9 mouse cellular contexts compared by ENCODE assay signal in the genomic region with DNA sequence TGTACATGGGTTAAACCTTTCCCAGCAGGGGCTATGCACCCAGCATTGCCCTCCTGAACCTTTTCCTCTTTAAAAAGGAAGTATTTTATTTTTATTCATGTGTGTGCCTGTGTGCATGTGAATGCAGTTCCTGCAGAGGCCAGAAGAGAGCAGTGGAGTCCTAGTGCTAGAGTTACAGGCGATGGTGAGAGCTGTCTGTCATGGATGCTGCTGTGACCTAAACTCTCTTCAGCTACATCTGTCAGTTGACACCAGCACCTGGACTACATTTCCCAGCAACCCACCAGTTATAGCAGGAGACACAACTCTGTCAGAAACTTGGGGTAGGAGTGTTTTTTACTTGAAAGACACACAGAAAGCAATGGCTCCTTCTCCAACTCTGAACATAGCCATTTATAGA. TPM values are rescaled to one million over a fixed set of nuclear protein-coding genes. Genes with fewer than 3 reads are reported as not detected.
DNase-seq lines count a peak whose midpoint lies in the region; ATAC-seq and TF ChIP-seq lines count a peak whose summit lies in the region.
"Had no signal": no experiment of that assay in that cellular context is flagged by ENCODE, and none has a peak within 500 bp of the region (broad histone marks: within the 10 kb centered on the region; RNA-seq: fewer than 3 reads in every experiment).

No protein-coding gene starts in this region.

- H3K36me3 ChIP-seq in kidney, postnatal 0 days (ENCODE audit: insufficient read depth, low read length): peaks cover 35% of the 10 kb centered on the region
- H3K36me3 ChIP-seq in kidney, embryonic 15.5 days: peaks cover 93% of the 10 kb centered on the region
- peaks cover 76% of the 10 kb centered on the region for H3K36me3 ChIP-seq in E14TG2a.4 (ENCODE audit: insufficient read depth, low read length)
- peaks cover 81% of the 10 kb centered on the region for H3K36me3 ChIP-seq in forebrain, embryonic 13.5 days (ENCODE audit: poor library complexity, severe bottlenecking)

- no peak overlapping the region for H3K4me2 ChIP-seq in kidney, postnatal 0 days (ENCODE audit: low read length)
- no peak overlapping the region for H3K4me2 ChIP-seq in kidney, embryonic 15.5 days
- no peak overlapping the region for H3K4me2 ChIP-seq in forebrain, embryonic 13.5 days
- H3K4me2 ChIP-seq: liver, embryonic 13.5 days had no signal

- TF ChIP-seq CTCF in kidney, postnatal 0 days (IDR thresholded peaks at IDR 0.05; ENCODE audit: low read depth): peak; percentile 64
- peak; percentile 62 for TF ChIP-seq CTCF in E14TG2a.4 (conservative IDR thresholded peaks at IDR 0.05; ENCODE audit: low read length)

- no peak overlapping the region for H3K9ac ChIP-seq in kidney, postnatal 0 days (ENCODE audit: low read depth, low read length)
- no peak overlapping the region for H3K9ac ChIP-seq in kidney, embryonic 15.5 days
- no peak overlapping the region for H3K9ac ChIP-seq in forebrain, embryonic 13.5 days
- H3K9ac ChIP-seq: liver, embryonic 13.5 days had no signal

- 79% methylated on average over 1 of the region's 1 CpGs for WGBS in kidney, postnatal 0 days
- WGBS in kidney, embryonic 15.5 days: 43% methylated on average over 1 of the region's 1 CpGs
- 41% methylated on average over 1 of the region's 1 CpGs for WGBS in forebrain, embryonic 13.5 days

- H3K27ac ChIP-seq in kidney, postnatal 0 days: no peak overlapping the region
- H3K27ac ChIP-seq in kidney, embryonic 15.5 days: no peak overlapping the region
- no peak overlapping the region for H3K27ac ChIP-seq in forebrain, embryonic 13.5 days
- H3K27ac ChIP-seq: liver, embryonic 13.5 days had no signal

- no peak overlapping the region for H3K4me3 ChIP-seq in kidney, postnatal 0 days (replicated peaks; ENCODE audit: low read depth, low read length)
- no peak overlapping the region for H3K4me3 ChIP-seq in kidney, embryonic 15.5 days (replicated peaks)
- H3K4me3 ChIP-seq in E14TG2a.4 (replicated peaks; ENCODE audit: low read length): no peak overlapping the region
- no peak overlapping the region for H3K4me3 ChIP-seq in forebrain, embryonic 13.5 days
- H3K4me3 ChIP-seq: liver, embryonic 13.5 days had no signal

- H3K4me1 ChIP-seq in kidney, postnatal 0 days (replicated peaks; ENCODE audit: insufficient read depth, low read length): no peaks in the 10 kb centered on the region
- H3K4me1 ChIP-seq in kidney, embryonic 15.5 days: no peaks in the 10 kb centered on the region
- no peaks in the 10 kb centered on the region for H3K4me1 ChIP-seq in E14TG2a.4 (replicated peaks; ENCODE audit: low read depth, low read length)
- peaks cover 3% of the 10 kb centered on the region; the same call in 1 of the 2 replicates for H3K4me1 ChIP-seq in forebrain, embryonic 13.5 days
- H3K4me1 ChIP-seq: liver, embryonic 13.5 days had no signal

- H3K9me3 ChIP-seq in kidney, postnatal 0 days (replicated peaks; ENCODE audit: low read length): no peaks in the 10 kb centered on the region
- H3K9me3 ChIP-seq in kidney, embryonic 15.5 days (replicated peaks): no peaks in the 10 kb centered on the region
- H3K9me3 ChIP-seq in E14TG2a.4 (ENCODE audit: low read length): no peaks in the 10 kb centered on the region
- H3K9me3 ChIP-seq in forebrain, embryonic 13.5 days (replicated peaks): no peaks in the 10 kb centered on the region
- H3K9me3 ChIP-seq: liver, embryonic 13.5 days had no signal

- no peaks in the 10 kb centered on the region for H3K27me3 ChIP-seq in kidney, postnatal 0 days (ENCODE audit: insufficient read depth, low read length)
- H3K27me3 ChIP-seq in kidney, embryonic 15.5 days: no peaks in the 10 kb centered on the region
- H3K27me3 ChIP-seq in E14TG2a.4 (ENCODE audit: insufficient read depth, low read length): no peaks in the 10 kb centered on the region
- H3K27me3 ChIP-seq in forebrain, embryonic 13.5 days: no peaks in the 10 kb centered on the region
- H3K27me3 ChIP-seq: liver, embryonic 13.5 days had no signal

- ATAC-seq in kidney, postnatal 0 days (replicated peaks; ENCODE audit: low FRiP score, low read depth): no peak
- no peak for ATAC-seq in kidney, embryonic 15.5 days (replicated peaks; ENCODE audit: low FRiP score)
- peak; percentile 74 for ATAC-seq in megakaryocyte-erythroid progenitor cell, adult 5-6 weeks (replicated peaks; ENCODE audit: low FRiP score, low TSS enrichment, poor library complexity, severe bottlenecking)
- ATAC-seq in forebrain, embryonic 13.5 days: no peak

- peak; percentile 32 for DNase-seq in kidney, postnatal 0 days (ENCODE audit: low spot score)
- DNase-seq in adipocyte (ENCODE audit: low spot score): peak; percentile 11
- no peak for DNase-seq in urinary bladder, postnatal 36 days (ENCODE audit: low spot score in 2 of 2)
- no peak for DNase-seq in gastrocnemius, postnatal 4 days (ENCODE audit: low spot score in 2 of 2)
- DNase-seq: liver, embryonic 13.5 days had no signal

RNA-seq across cellular contexts. Expression of gene Nadsyn1, which starts 13.7 kb away (rescaled TPM):
- 9.4 and 11.1 TPM in 2 replicates for polyA plus RNA-seq in kidney, postnatal 0 days (2015; fragmentation: Nextera tagmentation; extraction: Ambion mirVana)
- 9.0 and 10.4 TPM in 2 replicates for polyA plus RNA-seq in kidney, embryonic 15.5 days (2015; fragmentation: Nextera tagmentation; extraction: Ambion mirVana)
- total RNA-seq in megakaryocyte-erythroid progenitor cell, adult 5-6 weeks (2014; fragmentation: Nextera tagmentation): 9.1 and 11.3 TPM in 2 replicates
- total RNA-seq in megakaryocyte-erythroid progenitor cell, adult 5-6 weeks (2017): 8.0 and 31.7 TPM in 2 replicates
- 5.6 and 6.8 TPM in 2 replicates for polyA plus RNA-seq in forebrain, embryonic 13.5 days (2015; fragmentation: Nextera tagmentation; extraction: Ambion mirVana)
- 1 to 10 TPM; 5.1 to 5.9 TPM for total RNA-seq in gastrocnemius, postnatal 4 days (2021)

RNA-seq across cellular contexts. Expression of gene Dhcr7, which starts 14.0 kb away (rescaled TPM):
- 28.8 and 30.4 TPM in 2 replicates for polyA plus RNA-seq in kidney, postnatal 0 days (2015; fragmentation: Nextera tagmentation; extraction: Ambion mirVana)
- 37.7 and 47.2 TPM in 2 replicates for polyA plus RNA-seq in kidney, embryonic 15.5 days (2015; fragmentation: Nextera tagmentation; extraction: Ambion mirVana)
- total RNA-seq in megakaryocyte-erythroid progenitor cell, adult 5-6 weeks (2014; fragmentation: Nextera tagmentation): 26.0 and 42.8 TPM in 2 replicates
- total RNA-seq in megakaryocyte-erythroid progenitor cell, adult 5-6 weeks (2017): 6.2 and 9.4 TPM in 2 replicates
- polyA plus RNA-seq in forebrain, embryonic 13.5 days (2015; fragmentation: Nextera tagmentation; extraction: Ambion mirVana): 47.1 and 52.0 TPM in 2 replicates
- 10 to 100 TPM; 16.7 to 18.6 TPM for total RNA-seq in gastrocnemius, postnatal 4 days (2021)

RNA-seq across cellular contexts. Expression of gene Mrgpre, which starts 24.6 kb away (rescaled TPM):
- polyA plus RNA-seq in kidney, postnatal 0 days (2015; fragmentation: Nextera tagmentation; extraction: Ambion mirVana): 1.2 TPM in 2 replicates
- 1.7 and 2.0 TPM in 2 replicates for polyA plus RNA-seq in kidney, embryonic 15.5 days (2015; fragmentation: Nextera tagmentation; extraction: Ambion mirVana)
- 0.37 TPM in 1 of 2 replicates, not detected in the other for total RNA-seq in megakaryocyte-erythroid progenitor cell, adult 5-6 weeks (2014; fragmentation: Nextera tagmentation)
- total RNA-seq in megakaryocyte-erythroid progenitor cell, adult 5-6 weeks (2017): 0.19 and 0.27 TPM in 2 replicates
- polyA plus RNA-seq in forebrain, embryonic 13.5 days (2015; fragmentation: Nextera tagmentation; extraction: Ambion mirVana): 1.8 and 1.9 TPM in 2 replicates
- 1 to 10 TPM; 1.7 to 2.7 TPM for total RNA-seq in gastrocnemius, postnatal 4 days (2021)

RNA-seq across cellular contexts. Expression of gene Mrgprg, which starts 42.1 kb away (rescaled TPM):
- polyA plus RNA-seq in kidney, postnatal 0 days (2015; fragmentation: Nextera tagmentation; extraction: Ambion mirVana): not detected in 2 replicates
- polyA plus RNA-seq in kidney, embryonic 15.5 days (2015; fragmentation: Nextera tagmentation; extraction: Ambion mirVana): not detected in 2 replicates
- not detected in 2 replicates for total RNA-seq in megakaryocyte-erythroid progenitor cell, adult 5-6 weeks (2014; fragmentation: Nextera tagmentation)
- total RNA-seq in megakaryocyte-erythroid progenitor cell, adult 5-6 weeks (2017): not detected in 2 replicates
- polyA plus RNA-seq in forebrain, embryonic 13.5 days (2015; fragmentation: Nextera tagmentation; extraction: Ambion mirVana): not detected in 2 replicates
- total RNA-seq in gastrocnemius, postnatal 4 days (2021): not detected
- polyA plus RNA-seq: liver, embryonic 13.5 days had no signal

RNA-seq across cellular contexts. Expression of gene Osbpl5, which starts 52.1 kb away (rescaled TPM):
- 29.0 and 30.4 TPM in 2 replicates for polyA plus RNA-seq in kidney, postnatal 0 days (2015; fragmentation: Nextera tagmentation; extraction: Ambion mirVana)
- 31.9 and 34.0 TPM in 2 replicates for polyA plus RNA-seq in kidney, embryonic 15.5 days (2015; fragmentation: Nextera tagmentation; extraction: Ambion mirVana)
- total RNA-seq in megakaryocyte-erythroid progenitor cell, adult 5-6 weeks (2014; fragmentation: Nextera tagmentation): 4.3 and 9.3 TPM in 2 replicates
- total RNA-seq in megakaryocyte-erythroid progenitor cell, adult 5-6 weeks (2017): 2.6 and 3.8 TPM in 2 replicates
- polyA plus RNA-seq in forebrain, embryonic 13.5 days (2015; fragmentation: Nextera tagmentation; extraction: Ambion mirVana): 21.6 and 22.6 TPM in 2 replicates
- 10 to 100 TPM; 57.0 to 58.7 TPM for total RNA-seq in gastrocnemius, postnatal 4 days (2021)

Comparison
In these comparisons a context has a peak if more than half of its experiments do, and no peak if none do; other contexts are left out.
1. DNase-seq: peak in kidney, postnatal 0 days (single experiment) and adipocyte (single experiment); none in urinary bladder, postnatal 36 days (0 of 2) and gastrocnemius, postnatal 4 days (0 of 2).